Mouse (Mus musculus) monocyte, adult 2 months (primary cell): ENCODE measurements around the gene Smarce1.
"Not testable (repeated sequence)": the region's sequence is repeated elsewhere in the genome, so short reads cannot be mapped to it uniquely, and the experiment has no call there.

Source experiments
- DNase-seq, 2 experiments: peaks; one replicate each; pipeline ENCODE4 v3.0.0; 2022; ENCODE audit warnings: low spot score in 2 of 2, low read depth in 1 of 2

Smarce1 gene

GRCm38 (mm10) chr11:99230261-99231048 lies at the start of gene Smarce1:
Gene Smarce1, minus strand, starts transcription at chr11:99231017.
- DNase-seq, result peak; percentile 36 to 70

- no peak for DNase-seq
Observed at GRCm38 (mm10) chr11:99279986-99280385, 49.2 kb upstream of the Smarce1 start.

GRCm38 (mm10) chr11:99276786-99277185 lies 46.0 kb upstream of the Smarce1 start:
- DNase-seq, result no peak

GRCm38 (mm10) chr11:99275624-99276023 lies 44.8 kb upstream of the Smarce1 start:
- DNase-seq, result no peak

- no peak for DNase-seq
Observed at GRCm38 (mm10) chr11:99272721-99273120, 41.9 kb upstream of the Smarce1 start.

- no peak for DNase-seq
Observed at GRCm38 (mm10) chr11:99269192-99269591, 38.4 kb upstream of the Smarce1 start.

GRCm38 (mm10) chr11:99265796-99266195 lies 35.0 kb upstream of the Smarce1 start:
- no peak for DNase-seq

GRCm38 (mm10) chr11:99265220-99265619 lies 34.4 kb upstream of the Smarce1 start:
- DNase-seq, result no peak

- no peak for DNase-seq
Observed at GRCm38 (mm10) chr11:99256213-99256612, 25.4 kb upstream of the Smarce1 start.

- no peak for DNase-seq
Observed at GRCm38 (mm10) chr11:99255316-99255715, 24.5 kb upstream of the Smarce1 start.

GRCm38 (mm10) chr11:99253893-99254292 lies 23.1 kb upstream of the Smarce1 start:
- DNase-seq, result no peak

- DNase-seq, result no peak
Observed at GRCm38 (mm10) chr11:99252671-99253070, 21.9 kb upstream of the Smarce1 start.

- no peak for DNase-seq
Observed at GRCm38 (mm10) chr11:99250666-99251065, 19.8 kb upstream of the Smarce1 start.

GRCm38 (mm10) chr11:99250241-99250640 lies 19.4 kb upstream of the Smarce1 start:
- DNase-seq, result no peak

- DNase-seq, result no peak
Observed at GRCm38 (mm10) chr11:99249115-99249514, 18.3 kb upstream of the Smarce1 start.

- no peak for DNase-seq
Observed at GRCm38 (mm10) chr11:99247916-99248315, 17.1 kb upstream of the Smarce1 start.

- not testable (repeated sequence) for DNase-seq
Observed at GRCm38 (mm10) chr11:99244519-99244918, 13.7 kb upstream of the Smarce1 start.

- no peak for DNase-seq
Observed at GRCm38 (mm10) chr11:99243820-99244374, 13.1 kb upstream of the Smarce1 start, which contains the start of gene Krt222. Gene Krt222, minus strand, starts transcription at chr11:99244085.

- DNase-seq, result no peak
Observed at GRCm38 (mm10) chr11:99243200-99243819, 12.5 kb upstream of the Smarce1 start.

- DNase-seq, result no peak
Observed at GRCm38 (mm10) chr11:99242056-99242455, 11.2 kb upstream of the Smarce1 start.

GRCm38 (mm10) chr11:99238468-99238867 lies 7.7 kb upstream of the Smarce1 start:
- peak in 1 of 2 experiments; percentile 5 for DNase-seq
